Mouse (Mus musculus) MEL (cell line): Measurements from ENCODE around the gene Col23a1. TPM values are rescaled to one million over a fixed set of nuclear protein-coding genes. Genes with fewer than 3 reads are reported as not detected.

Source experiments
- DNase-seq: peaks from one replicate; pipeline ENCODE4 v3.0.0; 2011; ENCODE audit warnings: low read depth, low spot score
- H3K27ac ChIP-seq: 2 replicates; pipeline ENCODE4 v1.5.1; 2012; ENCODE audit warnings: low read depth, mild to moderate bottlenecking, control low read depth, low read length, moderate library complexity; ENCODE audit not compliant: control insufficient read depth
- H3K27me3 ChIP-seq, 2 experiments: fragments of 150-350 bp in 1 of 2; sonication (generic) in 1 of 2; 2 replicates each; pipeline ENCODE4 v1.6.1; 2012; ENCODE audit warnings: low read length in 2 of 2, mild to moderate bottlenecking in 2 of 2, improper control_type of control experiment in 1 of 2, moderate library complexity in 1 of 2; ENCODE audit not compliant: insufficient read depth in 2 of 2, control insufficient read depth in 1 of 2
- H3K36me3 ChIP-seq, 2 experiments: 2 replicates each; pipeline ENCODE4 v1.6.1; 2012 to 2014; ENCODE audit warnings: low read length in 2 of 2, improper control_type of control experiment in 1 of 2, inconsistent platforms in 1 of 2, mild to moderate bottlenecking in 1 of 2; ENCODE audit not compliant: insufficient read depth in 2 of 2, control insufficient read depth in 1 of 2
- H3K4me1 ChIP-seq, 2 experiments: fragments of 150-350 bp in 1 of 2; sonication (generic) in 1 of 2; 2 replicates each; pipeline ENCODE4 v1.6.1; 2012; ENCODE audit warnings: low read length in 2 of 2, improper control_type of control experiment in 1 of 2, mild to moderate bottlenecking in 1 of 2; ENCODE audit not compliant: insufficient read depth in 2 of 2, control insufficient read depth in 1 of 2
- H3K4me3 ChIP-seq, 2 experiments: fragments of 150-350 bp in 1 of 2; sonication (generic) in 1 of 2; 2 replicates each; pipeline ENCODE4 v1.5.1; 2012; ENCODE audit warnings: low read depth in 2 of 2, low read length in 2 of 2, mild to moderate bottlenecking in 2 of 2, moderate library complexity in 2 of 2, control low read depth in 1 of 2, improper control_type of control experiment in 1 of 2; ENCODE audit not compliant: control insufficient read depth in 1 of 2, insufficient read depth in 1 of 2
- H3K79me2 ChIP-seq: 2 replicates; pipeline ENCODE4 v1.6.1; 2012; ENCODE audit warnings: mild to moderate bottlenecking, low read length, moderate library complexity; ENCODE audit not compliant: control insufficient read depth, poor library complexity, insufficient read depth
- H3K9ac ChIP-seq: 2 replicates; pipeline ENCODE4 v1.6.1; 2012; ENCODE audit warnings: low read depth, mild to moderate bottlenecking, control low read depth, low read length, moderate library complexity; ENCODE audit not compliant: control insufficient read depth, poor library complexity, severe bottlenecking
- H3K9me3 ChIP-seq: fragments of 150-350 bp; sonication (generic); replicated peaks from 2 replicates; pipeline ENCODE4 v1.6.1; 2012; ENCODE audit warnings: mild to moderate bottlenecking, low read length, improper control_type of control experiment, moderate library complexity; ENCODE audit not compliant: insufficient read depth
- BHLHE40 ChIP-seq: IDR thresholded peaks from 2 replicates; pipeline ENCODE4 v1.6.1; 2012; ENCODE audit warnings: low read depth, mild to moderate bottlenecking, inconsistent platforms, low read length, improper control_type of control experiment, borderline replicate concordance
- CHD1 ChIP-seq: IDR thresholded peaks from 2 replicates; pipeline ENCODE4 v1.6.1; 2012; ENCODE audit warnings: low read depth, mild to moderate bottlenecking, inconsistent platforms, low read length, improper control_type of control experiment
- CTCF ChIP-seq, 3 experiments: IDR thresholded peaks in 2 of 3; conservative IDR thresholded peaks in 1 of 3; 2 replicates each; pipeline ENCODE4 v1.5.1; 2011 to 2012; ENCODE audit warnings: low read length in 3 of 3, low read depth in 2 of 3, mild to moderate bottlenecking in 2 of 3, improper control_type of control experiment in 1 of 3, inconsistent platforms in 1 of 3, mixed read lengths in 1 of 3, moderate library complexity in 1 of 3; ENCODE audit not compliant: control insufficient read depth in 1 of 3, insufficient read depth in 1 of 3, poor library complexity in 1 of 3, severe bottlenecking in 1 of 3
- JUND ChIP-seq: IDR thresholded peaks from 2 replicates; pipeline ENCODE4 v1.6.1; 2011; ENCODE audit warnings: low read depth, mild to moderate bottlenecking, improper control_type of control experiment, low read length
- MAX ChIP-seq: IDR thresholded peaks from 2 replicates; pipeline ENCODE4 v1.6.1; 2011; ENCODE audit warnings: low read length, improper control_type of control experiment
- MAZ ChIP-seq: IDR thresholded peaks from 2 replicates; pipeline ENCODE4 v1.6.1; 2012; ENCODE audit warnings: low read depth, mild to moderate bottlenecking, inconsistent platforms, low read length, improper control_type of control experiment
- MXI1 ChIP-seq: IDR thresholded peaks from 2 replicates; pipeline ENCODE4 v1.6.1; 2011; ENCODE audit warnings: mild to moderate bottlenecking, low read depth, low read length, improper control_type of control experiment
- MYC ChIP-seq: IDR thresholded peaks from 2 replicates; pipeline ENCODE4 v1.6.1; 2011; ENCODE audit warnings: low read depth, mild to moderate bottlenecking, low read length, improper control_type of control experiment, moderate library complexity
- NELFE ChIP-seq: IDR thresholded peaks from 2 replicates; pipeline ENCODE4 v1.6.1; 2011; ENCODE audit warnings: low read depth, low read length, improper control_type of control experiment
- NRF1 ChIP-seq: IDR thresholded peaks from 2 replicates; pipeline ENCODE4 v1.6.1; 2014; ENCODE audit warnings: low read depth, mild to moderate bottlenecking, inconsistent platforms, low read length, improper control_type of control experiment, moderate library complexity; ENCODE audit not compliant: poor library complexity, insufficient read depth, severe bottlenecking
- POLR2A ChIP-seq, 2 experiments: IDR thresholded peaks; 2 replicates each; pipeline ENCODE4 v1.6.1; 2011 to 2012; ENCODE audit warnings: low read length in 2 of 2, mild to moderate bottlenecking in 2 of 2, control low read depth in 1 of 2, improper control_type of control experiment in 1 of 2, low read depth in 1 of 2, moderate library complexity in 1 of 2; ENCODE audit not compliant: control insufficient read depth in 1 of 2, insufficient read depth in 1 of 2, poor library complexity in 1 of 2
- POLR2AphosphoS5 ChIP-seq: IDR thresholded peaks from 2 replicates; pipeline ENCODE4 v1.6.1; 2012; ENCODE audit warnings: low read depth, borderline replicate concordance, mild to moderate bottlenecking, inconsistent platforms, low read length, moderate library complexity, mixed read lengths
- RCOR1 ChIP-seq: IDR thresholded peaks from 2 replicates; pipeline ENCODE4 v1.6.1; 2012; ENCODE audit warnings: low read depth, mild to moderate bottlenecking, inconsistent platforms, low read length, improper control_type of control experiment
- SMC3 ChIP-seq: IDR thresholded peaks from 2 replicates; pipeline ENCODE4 v1.6.1; 2011; ENCODE audit warnings: low read depth, low read length, improper control_type of control experiment
- TBP ChIP-seq: IDR thresholded peaks from 2 replicates; pipeline ENCODE4 v1.8.0; 2011; ENCODE audit warnings: low read depth, low read length, improper control_type of control experiment
- USF1 ChIP-seq: IDR thresholded peaks from 2 replicates; pipeline ENCODE4 v1.6.1; 2014; ENCODE audit warnings: low read depth, mild to moderate bottlenecking, inconsistent platforms, low read length, improper control_type of control experiment, moderate library complexity
- ZKSCAN1 ChIP-seq: IDR thresholded peaks from 2 replicates; pipeline ENCODE4 v1.6.1; 2012; ENCODE audit warnings: low read depth, mild to moderate bottlenecking, inconsistent platforms, low read length, improper control_type of control experiment, moderate library complexity
- ZMIZ1 ChIP-seq: IDR thresholded peaks from 2 replicates; pipeline ENCODE4 v1.6.1; 2012; ENCODE audit warnings: low read depth, mild to moderate bottlenecking, inconsistent platforms, low read length, improper control_type of control experiment, moderate library complexity
- polyA plus RNA-seq, 2 experiments: library from polyadenylated mRNA; stranded (reverse) in 1 of 2; unstranded in 1 of 2; fragments of >175 nt in 1 of 2; fragments of >200 nt in 1 of 2; gene quantifications; 2 replicates each; pipeline versions ENCODE4 v1.2.1 to v1.2.4; 2012; ENCODE audit warnings: low replicate concordance in 2 of 2, low read depth in 1 of 2; ENCODE audit not compliant: insufficient read length in 2 of 2, insufficient read depth in 1 of 2, missing spikeins in 1 of 2
- total RNA-seq: library from RNA; depleted of rRNA; stranded (reverse); fragments of 300-350 nt; gene quantifications from 2 replicates; pipeline ENCODE4 v1.2.3, GENCODE M21; 2012

Col23a1 gene
- total and polyA plus RNA-seq, 3 experiments = under 0.01 to 0.03 TPM; not detected in 1

DNA sequence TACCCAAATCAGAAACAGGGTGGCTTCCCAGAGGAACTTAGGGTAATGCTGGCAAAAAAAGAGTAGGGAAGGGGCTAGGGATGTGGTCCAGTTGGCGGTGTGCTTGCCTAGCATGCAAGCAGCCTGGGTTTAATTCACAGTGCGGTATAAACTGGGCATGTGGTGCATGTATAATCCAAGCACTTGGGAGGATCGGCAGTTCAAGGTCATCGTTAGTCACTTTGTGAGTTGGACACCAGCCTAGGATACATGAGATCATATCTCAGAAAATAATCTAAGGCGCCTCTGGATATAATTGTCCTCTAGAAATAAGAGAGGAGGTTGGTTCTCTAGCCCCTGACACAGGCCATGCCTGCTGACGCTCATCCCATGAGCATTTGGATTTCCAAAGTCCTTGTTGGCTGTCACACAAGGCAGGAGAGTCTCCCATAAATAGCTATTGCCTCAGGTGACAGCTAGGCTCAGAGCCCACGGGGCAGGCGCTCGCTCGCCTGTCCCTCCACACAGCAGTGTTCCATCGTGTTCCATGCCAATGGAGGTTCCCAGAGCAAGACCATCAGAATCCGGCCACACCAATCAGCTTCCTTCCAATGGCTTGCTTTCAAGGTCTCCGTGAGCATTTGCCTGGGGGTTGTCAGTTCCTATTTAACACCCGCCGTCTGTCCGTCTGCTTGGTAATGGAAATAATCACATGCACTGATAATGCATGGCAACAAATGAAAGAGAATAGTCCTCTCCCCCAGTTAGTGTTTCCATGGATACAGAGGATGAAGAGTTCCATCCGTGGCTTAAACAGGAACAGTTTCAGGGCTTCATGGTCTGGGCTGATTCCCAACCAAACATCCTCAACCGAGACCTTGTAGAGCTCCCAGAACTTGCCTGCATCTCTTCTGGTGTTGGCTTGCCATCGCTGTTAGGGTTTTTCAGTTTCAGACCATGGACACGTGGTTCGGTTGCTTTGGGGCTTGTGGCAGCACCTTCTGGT, 56.1 kb downstream of the Col23a1 start:
- Histone ChIP-seq H3K36me3 (no peaks in the 10 kb centered on the region), H3K79me2 (no peaks in the 10 kb centered on the region), H3K9me3 (no peaks in the 10 kb centered on the region), H3K27me3 (no peaks in the 10 kb centered on the region), H3K9ac (no peak overlapping the region), H3K27ac (no peak overlapping the region), H3K4me3 (no peak overlapping the region), H3K4me1 (no peaks in the 10 kb centered on the region)
- DNase-seq = no peak
- TF ChIP-seq USF1 (no peak), BHLHE40 (no peak), CHD1 (no peak), NRF1 (no peak), TBP (no peak), ZMIZ1 (no peak), SMC3 (no peak), MAZ (no peak), NELFE (no peak), MYC (no peak), POLR2A (IDR thresholded peaks at IDR 0.05; ENCODE audit: control insufficient read depth in 1 of 2, insufficient read depth in 1 of 2, low read depth in 1 of 2, low read length in 2 of 2, poor library complexity in 1 of 2) (no peak), ZKSCAN1 (no peak), MXI1 (no peak), MAX (no peak), RCOR1 (no peak)

DNA sequence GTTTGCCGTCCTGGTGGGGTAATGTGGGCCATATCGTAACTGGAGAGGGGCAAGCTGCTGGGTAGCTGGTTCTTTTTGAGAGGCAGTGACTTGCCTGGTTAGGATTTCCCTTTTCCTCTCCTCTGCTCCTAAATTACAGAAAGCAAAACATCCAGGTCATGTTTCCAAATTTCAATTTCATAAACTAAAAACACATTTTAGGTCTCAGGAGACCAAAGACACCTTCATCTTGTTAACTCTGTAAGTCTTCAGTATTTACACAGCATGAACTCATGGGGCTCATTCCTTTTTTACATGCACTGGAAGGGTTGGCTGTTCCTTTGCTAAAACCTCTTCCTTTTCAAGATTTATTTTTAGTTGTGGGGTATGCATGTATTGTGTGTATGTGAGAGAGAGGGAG, 58.0 kb downstream of the Col23a1 start:
- Histone ChIP-seq H3K9me3 (no peaks in the 10 kb centered on the region), H3K4me1 (no peaks in the 10 kb centered on the region), H3K9ac (no peak overlapping the region), H3K27me3 (no peaks in the 10 kb centered on the region), H3K36me3 (no peaks in the 10 kb centered on the region), H3K4me3 (no peak overlapping the region), H3K79me2 (no peaks in the 10 kb centered on the region), H3K27ac (no peak overlapping the region)
- DNase-seq = no peak
- TF ChIP-seq POLR2AphosphoS5 (no peak), ZMIZ1 (no peak), CTCF (IDR thresholded peaks at IDR 0.05 in 2 of 3, conservative IDR thresholded peaks at IDR 0.05 in 1 of 3; ENCODE audit: control insufficient read depth in 1 of 3, insufficient read depth in 1 of 3, low read depth in 2 of 3, low read length in 3 of 3, poor library complexity in 1 of 3, severe bottlenecking in 1 of 3) (no peak), JUND (no peak)
